Comparison of ENCODE assay signal across 7 mouse cellular contexts in the genomic region with DNA sequence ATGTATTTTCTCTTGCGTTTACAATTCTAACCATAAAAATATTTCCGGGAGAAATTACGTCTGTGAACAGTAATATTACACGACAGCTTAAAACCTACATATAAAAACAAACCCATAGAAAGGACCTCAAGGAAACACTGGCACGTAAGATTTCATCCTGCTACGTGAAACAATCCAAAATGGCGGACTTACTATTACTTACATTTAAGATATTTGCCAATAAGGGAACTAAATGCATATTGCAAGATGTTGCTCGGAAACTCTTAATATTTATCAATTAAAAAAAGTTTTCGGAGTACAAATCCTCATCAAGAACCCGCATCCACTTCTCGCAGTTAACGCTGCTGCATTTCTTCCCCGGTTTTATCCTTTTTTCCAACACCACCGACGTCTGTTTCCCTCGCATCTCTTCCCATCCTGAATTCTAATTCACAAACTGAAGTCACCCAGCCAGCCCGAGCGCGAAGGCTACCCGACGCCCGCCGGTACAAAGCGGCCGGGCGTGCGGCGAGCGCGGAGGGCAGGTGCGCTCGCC. TPM values are rescaled to one million over a fixed set of nuclear protein-coding genes. Genes with fewer than 3 reads are reported as not detected.
DNase-seq lines count a peak whose midpoint lies in the region; ATAC-seq and TF ChIP-seq lines count a peak whose summit lies in the region.

No protein-coding gene starts in this region.

- no peak for TF ChIP-seq CTCF in lung, embryonic 14.5 days (IDR thresholded peaks at IDR 0.05; ENCODE audit: low read depth)
- no peak for TF ChIP-seq CTCF in embryonic fibroblast, embryonic 13.5 days (IDR thresholded peaks at IDR 0.05; ENCODE audit: borderline replicate concordance, insufficient read depth, low read length)
- TF ChIP-seq CTCF in small intestine, adult 2 months (IDR thresholded peaks at IDR 0.05; ENCODE audit: extremely low read depth, insufficient read length, insufficient replicate concordance, low read depth, low read length): no peak

- DNase-seq in lung, embryonic 14.5 days: no peak
- DNase-seq in lung, postnatal 10 days: no peak
- DNase-seq in limb, embryonic 11.5 days (ENCODE audit: low spot score): no peak
- no peak for DNase-seq in layer of hippocampus, adult 9-11 months

- no peaks in the 10 kb centered on the region for H3K9me3 ChIP-seq in lung, embryonic 14.5 days (ENCODE audit: low read depth, low read length)
- no peaks in the 10 kb centered on the region for H3K9me3 ChIP-seq in limb, embryonic 11.5 days (ENCODE audit: control insufficient read depth, low read length)

- H3K36me3 ChIP-seq in lung, embryonic 14.5 days (ENCODE audit: insufficient read depth): no peaks in the 10 kb centered on the region
- H3K36me3 ChIP-seq in limb, embryonic 11.5 days (ENCODE audit: control insufficient read depth, insufficient read depth, low read length): no peaks in the 10 kb centered on the region
- no peaks in the 10 kb centered on the region for H3K36me3 ChIP-seq in small intestine, adult 2 months (ENCODE audit: control insufficient read depth, insufficient read depth, low read length)

- H3K9ac ChIP-seq in lung, embryonic 14.5 days: peak overlapping the region; percentile 46; the same call in 1 of the 2 replicates
- peak overlapping the region; percentile 67 for H3K9ac ChIP-seq in limb, embryonic 11.5 days (ENCODE audit: low read length)

- H3K27me3 ChIP-seq in lung, embryonic 14.5 days (ENCODE audit: insufficient read depth, low read length): peaks cover 33% of the 10 kb centered on the region
- no peaks in the 10 kb centered on the region for H3K27me3 ChIP-seq in limb, embryonic 11.5 days (ENCODE audit: control insufficient read depth, insufficient read depth, low read length)
- peaks cover 19% of the 10 kb centered on the region for H3K27me3 ChIP-seq in small intestine, adult 2 months (ENCODE audit: control insufficient read depth, insufficient read depth, low read length)

- peak overlapping the region; percentile 99 for H3K4me2 ChIP-seq in lung, embryonic 14.5 days
- H3K4me2 ChIP-seq in limb, embryonic 11.5 days (ENCODE audit: low read depth, severe bottlenecking): peak overlapping the region; percentile 96

- TF ChIP-seq POLR2A in embryonic fibroblast, embryonic 13.5 days (IDR thresholded peaks at IDR 0.05; ENCODE audit: low read depth, low read length): no peak
- no peak for TF ChIP-seq POLR2A in small intestine, adult 2 months (IDR thresholded peaks at IDR 0.05; ENCODE audit: low read depth, low read length)

- no peaks in the 10 kb centered on the region for H3K4me1 ChIP-seq in lung, embryonic 14.5 days (ENCODE audit: insufficient read depth)
- no peaks in the 10 kb centered on the region for H3K4me1 ChIP-seq in embryonic fibroblast, embryonic 13.5 days (ENCODE audit: control insufficient read depth, insufficient read depth, low read length)
- H3K4me1 ChIP-seq in limb, embryonic 11.5 days (ENCODE audit: control insufficient read depth, insufficient read depth, low read length): no peaks in the 10 kb centered on the region
- no peaks in the 10 kb centered on the region; the same call in 1 of the 2 replicates for H3K4me1 ChIP-seq in small intestine, adult 2 months (ENCODE audit: control insufficient read depth, insufficient read depth, insufficient read length, low read length)

- 1% methylated on average over 32 of the region's 32 CpGs for WGBS in lung, embryonic 14.5 days
- under 1% methylated on average over 32 of the region's 32 CpGs for WGBS in limb, embryonic 11.5 days
- 6% methylated on average over 32 of the region's 32 CpGs for WGBS in small intestine, adult 2 months

- H3K4me3 ChIP-seq in lung, embryonic 14.5 days (ENCODE audit: low read depth, low read length): peak overlapping the region; percentile 63
- H3K4me3 ChIP-seq in embryonic fibroblast, embryonic 13.5 days (ENCODE audit: insufficient read depth, low read length): peak overlapping the region; percentile 16; the same call in 1 of the 2 replicates
- H3K4me3 ChIP-seq in limb, embryonic 11.5 days (ENCODE audit: low read depth, low read length): peak overlapping the region; percentile 64
- peak overlapping the region; percentile 62 for H3K4me3 ChIP-seq in small intestine, adult 2 months (ENCODE audit: low read depth, low read length)

- no peak overlapping the region for H3K27ac ChIP-seq in lung, embryonic 14.5 days (ENCODE audit: low read depth)
- no peak overlapping the region for H3K27ac ChIP-seq in embryonic fibroblast, embryonic 13.5 days (ENCODE audit: insufficient read depth, low read length)
- no peak overlapping the region for H3K27ac ChIP-seq in limb, embryonic 11.5 days (replicated peaks; ENCODE audit: low read depth, low read length)
- H3K27ac ChIP-seq in small intestine, adult 2 months (ENCODE audit: insufficient read depth, low read depth, low read length): no peak overlapping the region

- no peak for ATAC-seq in lung, embryonic 14.5 days (ENCODE audit: insufficient read depth)
- ATAC-seq in limb, embryonic 11.5 days (ENCODE audit: insufficient number of reproducible peaks, low FRiP score, low TSS enrichment, low read depth): no peak
- ATAC-seq in granulocyte monocyte progenitor cell, adult 5-6 weeks (replicated peaks; ENCODE audit: poor library complexity, severe bottlenecking): no peak

RNA-seq across cellular contexts. Expression of a gene that starts 0.9 kb away (rescaled TPM):
- polyA plus RNA-seq in lung, embryonic 14.5 days (2014; fragmentation: Nextera tagmentation; extraction: Ambion mirVana): 0.99 and 1.6 TPM in 2 replicates
- polyA plus RNA-seq in embryonic fibroblast, embryonic 13.5 days (2011; ENCODE audit: insufficient read length, low read depth, missing spikeins): 0.09 TPM in 1 of 2 replicates, not detected in the other
- 26.1 and 29.7 TPM in 2 replicates for polyA plus RNA-seq in limb, embryonic 11.5 days (2014; fragmentation: Nextera tagmentation; extraction: Ambion mirVana)
- not detected in 2 replicates for polyA plus RNA-seq in small intestine, adult 2 months (2012; rRNA removed)
- not detected in 2 replicates for total RNA-seq in granulocyte monocyte progenitor cell, adult 5-6 weeks (2014; fragmentation: Nextera tagmentation)
- total RNA-seq in granulocyte monocyte progenitor cell, adult 5-6 weeks (2017): not detected in 2 replicates

Comparison
In these comparisons a context has a peak if more than half of its experiments do, and no peak if none do; other contexts are left out.
1. RNA of a gene that starts 0.9 kb away (polyA plus RNA-seq): 26.1 to 29.7 TPM in limb, embryonic 11.5 days; 0.99 to 1.6 TPM in lung, embryonic 14.5 days, 0.09 TPM in embryonic fibroblast, embryonic 13.5 days and not detected in small intestine, adult 2 months; every median in the first group is over 10 times any median in the second.
2. Peak in every context shown above with its lines, with median percentiles within 50 percentile points of each other: H3K4me3 ChIP-seq.